Mouse (Mus musculus) testis, adult 2 months (tissue): ENCODE results near the gene Amigo1.

Experiments used
- CTCF ChIP-seq: fragments of 200-500 bp; IDR thresholded peaks from 2 replicates; pipeline ENCODE4 v1.5.1; 2012; ENCODE audit warnings: low read depth, mild to moderate bottlenecking, inconsistent platforms, low read length, moderate library complexity; ENCODE audit not compliant: control insufficient read depth, insufficient read depth, insufficient replicate concordance
- POLR2A ChIP-seq: fragments of 200-500 bp; IDR thresholded peaks from 2 replicates; pipeline ENCODE4 v1.6.1; 2012; ENCODE audit warnings: low read depth, mild to moderate bottlenecking, inconsistent platforms, low read length, moderate library complexity; ENCODE audit not compliant: control insufficient read depth

DNA sequence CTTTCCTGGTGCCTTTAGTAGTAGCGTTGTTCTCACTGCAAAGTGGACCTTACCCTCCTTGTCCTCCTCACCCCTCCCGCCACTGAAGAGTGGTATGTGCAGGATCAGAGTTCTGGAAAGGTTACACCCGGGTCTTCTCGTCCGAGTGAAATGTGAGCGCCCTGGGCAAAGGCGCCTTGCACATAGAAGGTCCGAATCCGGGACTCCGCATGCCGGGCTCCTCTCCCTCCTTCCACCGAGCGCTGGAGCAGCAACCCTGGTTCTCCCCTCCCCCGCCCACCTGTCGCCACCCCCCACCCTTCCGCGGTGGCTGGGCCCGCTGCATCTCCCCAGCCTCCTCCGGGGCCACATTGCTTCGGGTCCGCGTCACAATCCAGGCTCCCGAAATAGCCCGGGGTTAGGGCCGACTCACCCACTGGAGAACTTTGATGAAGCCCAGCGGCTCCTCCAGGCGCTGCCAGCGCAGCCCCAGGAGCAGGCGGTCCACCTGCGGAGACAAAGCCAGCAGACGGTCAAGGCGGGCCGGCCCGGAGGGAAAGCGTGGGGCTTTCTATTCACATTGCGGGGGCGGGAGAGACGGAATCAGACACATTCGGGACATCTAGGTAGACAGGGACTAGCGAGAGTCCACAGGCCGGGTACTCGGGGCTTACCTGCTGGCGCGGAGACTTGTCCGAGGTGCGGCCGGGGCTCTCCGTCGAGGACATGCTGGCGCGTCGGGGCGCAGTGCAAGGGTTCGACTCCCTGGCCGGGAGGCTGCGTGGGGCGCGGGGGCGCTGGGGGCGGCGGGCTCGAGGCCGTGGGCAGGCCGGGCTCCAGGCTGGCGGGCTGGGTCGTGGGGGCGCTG, 39.8 kb downstream of the Amigo1 start:
- no peak for TF ChIP-seq CTCF
- TF ChIP-seq POLR2A: no peak
